Mouse (Mus musculus) fat pad, adult 2 months (tissue): ENCODE results near the gene Dop1a.
"Not testable (repeated sequence)": the region's sequence is repeated elsewhere in the genome, so short reads cannot be mapped to it uniquely, and the experiment has no call there.

ENCODE experiments used
- DNase-seq: peaks from one replicate; pipeline ENCODE4 v3.0.0-alpha.2; 2011; ENCODE audit warnings: low read depth, low spot score; ENCODE audit errors: extremely low read depth

The Dop1a gene

DNA sequence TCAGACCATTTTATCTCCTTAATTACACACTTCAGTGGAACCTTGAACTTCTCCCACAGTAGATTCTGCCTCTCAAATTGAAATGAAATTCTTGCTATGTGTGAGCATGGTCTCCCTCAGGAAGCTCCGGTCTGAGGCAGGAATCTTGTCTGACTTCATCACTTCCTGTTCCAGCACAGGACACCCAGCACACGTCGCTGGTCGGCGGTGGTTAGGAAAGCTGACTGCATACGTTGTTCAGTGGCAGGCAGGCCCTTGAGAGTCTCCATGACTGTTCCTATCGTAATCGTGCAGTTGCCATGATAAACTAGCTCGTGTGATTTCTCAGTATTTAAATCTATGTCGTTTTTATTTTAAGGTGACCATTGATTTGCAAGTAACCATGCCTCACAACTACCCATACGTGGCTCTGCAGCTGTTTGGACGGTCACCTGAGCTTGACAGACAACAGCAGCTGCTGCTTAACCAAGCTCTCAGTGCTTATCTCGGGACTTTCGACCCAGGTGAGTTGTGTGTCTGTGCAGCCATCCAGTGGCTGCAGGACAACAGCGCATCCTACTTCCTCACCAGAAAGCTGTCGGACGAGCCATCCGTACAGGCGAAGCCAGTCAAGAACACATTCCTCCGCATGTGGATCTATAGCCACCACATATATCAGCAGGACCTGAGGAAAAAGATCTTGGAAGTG lies 106.8 kb downstream of the Dop1a start:
- DNase-seq = no peak

DNA sequence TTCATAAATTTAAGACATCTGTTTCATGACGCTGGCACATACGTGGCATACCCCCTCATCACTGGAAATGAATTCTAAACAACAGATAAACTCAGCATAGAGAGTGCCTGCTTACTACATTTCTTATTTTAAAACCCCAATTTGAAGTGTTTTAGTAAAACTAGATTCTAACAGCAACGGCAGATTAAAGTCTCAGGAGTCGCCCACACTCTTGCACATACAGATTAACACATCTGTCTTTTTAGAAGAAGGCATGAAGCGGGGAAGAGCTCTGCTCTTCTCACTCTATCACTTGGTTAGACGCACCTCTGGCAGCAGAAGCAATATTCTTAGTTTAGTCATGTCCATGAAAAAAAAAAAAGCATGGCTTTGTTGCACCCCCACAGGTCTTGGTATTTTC lies 108.2 kb downstream of the Dop1a start:
- no peak for DNase-seq

- no peak for DNase-seq
Observed at GRCm38 (mm10) chr9:86579657-86580056, 112.7 kb downstream of the Dop1a start.

- DNase-seq = no peak
Observed at GRCm38 (mm10) chr9:86583740-86584139, 116.8 kb downstream of the Dop1a start.

DNA sequence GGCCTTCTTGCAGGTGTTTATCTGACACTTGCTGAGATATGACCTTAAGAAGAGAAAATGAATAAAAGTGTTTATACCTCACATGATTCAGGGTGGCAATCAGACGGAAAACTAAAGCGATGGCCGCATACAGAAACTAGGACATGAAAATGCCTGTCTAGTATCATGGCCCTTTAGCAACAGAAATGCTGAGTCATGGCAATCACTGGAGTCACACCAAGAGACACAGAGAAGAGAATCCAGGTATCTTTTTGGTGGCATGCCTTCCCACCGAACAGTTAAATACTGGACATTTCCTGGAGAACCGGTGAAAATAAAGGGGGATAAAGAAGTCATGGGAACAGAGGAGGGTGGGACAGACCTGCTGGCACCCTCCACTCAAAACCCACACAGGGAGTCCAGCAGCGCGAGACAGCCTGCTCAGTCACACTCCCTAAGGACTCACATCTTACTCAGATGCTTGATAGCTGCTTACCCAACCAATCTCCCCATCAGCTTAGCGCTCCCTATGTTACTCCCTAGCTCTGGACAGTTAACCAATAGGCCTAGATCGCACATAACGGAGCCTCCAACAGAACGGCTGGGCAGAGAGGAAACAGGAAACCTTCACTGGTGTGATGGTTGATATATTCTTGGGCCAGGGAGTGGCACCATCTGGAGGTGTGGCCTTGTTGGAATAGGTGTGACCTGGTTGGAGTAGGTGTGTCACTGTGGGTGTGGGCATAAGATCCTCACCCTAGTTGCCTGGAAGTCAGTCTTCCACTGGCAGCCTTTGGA lies 120.3 kb downstream of the Dop1a start:
- no peak for DNase-seq

DNA sequence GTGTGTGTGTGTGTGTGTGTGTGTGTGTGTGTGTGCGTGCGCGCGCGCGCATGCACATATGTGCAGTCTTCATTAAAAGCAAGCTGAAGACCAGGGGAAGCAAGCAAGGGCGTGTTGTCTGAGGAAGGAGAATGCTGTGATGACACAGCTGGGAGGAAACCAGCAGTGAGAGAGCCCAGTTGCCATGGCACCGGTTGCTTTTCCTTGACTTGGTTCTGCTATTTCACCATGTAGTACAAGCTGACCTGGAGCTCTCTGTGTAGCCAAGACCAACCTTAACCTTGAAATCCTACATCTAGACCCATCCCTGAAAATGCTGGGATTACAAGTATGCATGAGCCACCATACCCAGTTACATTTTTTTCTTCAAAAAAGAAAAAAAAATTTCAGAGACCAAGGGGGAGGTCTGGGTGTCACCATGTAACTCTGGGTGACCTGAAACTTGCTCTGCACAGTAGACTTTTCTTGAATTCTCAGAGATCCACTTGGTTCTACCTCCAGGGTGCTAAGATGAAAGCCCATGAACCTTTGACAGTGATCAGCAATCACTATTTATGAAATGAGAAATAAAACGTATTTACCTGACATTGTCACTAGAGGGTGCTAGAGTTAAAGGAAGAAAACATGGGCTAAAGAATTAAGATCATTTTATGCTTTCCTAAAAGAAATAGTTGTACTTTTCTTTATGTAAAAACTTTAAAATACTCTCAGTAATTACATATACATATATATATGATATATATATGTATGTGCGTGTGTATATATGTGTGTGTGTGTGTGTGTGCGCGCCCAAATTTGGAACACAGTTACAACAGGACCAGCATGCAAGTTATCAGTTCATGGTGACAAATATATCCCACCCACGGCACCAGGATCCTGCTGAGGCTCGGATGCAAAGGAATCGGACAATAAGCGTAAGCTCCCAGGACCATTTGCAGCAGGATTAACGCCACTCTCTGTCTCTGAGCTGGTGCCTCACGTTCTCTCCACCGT lies 126.0 kb downstream of the Dop1a start:
- DNase-seq = no peak

DNA sequence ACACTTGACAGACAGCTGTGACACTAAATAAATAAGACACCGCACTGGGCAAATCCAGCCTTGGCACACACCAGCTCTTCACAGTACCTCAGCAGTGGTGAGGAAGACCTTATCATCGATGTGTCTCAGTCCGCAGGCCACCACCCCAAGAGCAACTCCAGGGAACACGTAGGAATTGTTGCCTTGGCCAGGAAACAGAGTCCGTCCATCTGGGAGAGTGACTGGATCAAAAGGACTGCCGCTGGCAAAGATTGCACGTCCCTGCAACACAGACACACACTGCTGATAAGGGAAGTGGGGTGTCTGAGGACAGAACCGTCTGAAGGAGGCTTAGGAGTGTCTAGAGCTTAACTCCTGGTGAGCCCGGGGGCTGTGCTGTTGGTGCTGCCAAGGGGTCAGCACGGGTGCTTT lies 127.4 kb downstream of the Dop1a start:
- DNase-seq = not testable (repeated sequence)

- not testable (repeated sequence) for DNase-seq
Observed at GRCm38 (mm10) chr9:86596983-86597382, 130.0 kb downstream of the Dop1a start.

DNA sequence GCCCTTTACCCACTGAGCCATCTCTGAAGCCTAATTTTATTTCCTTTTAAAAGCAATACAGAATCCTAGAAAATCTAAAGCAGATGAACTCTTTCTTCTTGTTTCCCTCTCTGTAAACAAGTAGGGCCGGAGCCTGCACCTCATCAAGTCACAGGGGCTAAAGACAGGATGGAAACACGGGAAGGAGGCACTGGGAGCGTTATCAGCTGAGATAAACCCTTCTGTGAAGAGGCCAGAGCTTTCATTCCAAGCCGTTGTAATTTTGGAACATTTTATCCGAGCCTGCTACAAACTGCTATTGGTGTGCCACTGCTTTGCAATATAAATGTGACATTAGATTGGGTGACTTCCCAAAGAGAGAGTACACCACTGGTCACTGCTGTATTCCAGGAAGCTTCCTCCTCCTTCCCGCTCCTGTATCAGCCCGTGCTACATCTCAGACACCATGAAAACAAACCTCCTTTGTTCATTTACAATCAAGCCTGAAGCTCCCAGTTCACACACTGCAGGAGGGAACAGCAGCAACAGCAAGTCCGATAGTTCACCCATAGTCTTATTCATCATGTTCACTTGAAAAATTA lies 132.9 kb downstream of the Dop1a start:
- DNase-seq = no peak
